Mouse (Mus musculus) gastrocnemius, postnatal 10 days (tissue): ENCODE measurements at regions not wholly inside any gene's neighbourhood (a gene's known extent, or its start where the extent isn't known, plus 50 kb on each side); places are given as distances from the start of the nearest gene placed in this dataset.

Experiments used
- DNase-seq: peaks from one replicate; pipeline ENCODE4 v3.0.0; 2021; ENCODE audit warnings: mixed read lengths

GRCm38 (mm10) chr12:9430656-9431055 lies 139.3 kb upstream of the Osr1 start:
- no peak for DNase-seq

- no peak for DNase-seq
Measured at GRCm38 (mm10) chr12:9438575-9439161, 131.2 kb upstream of the Osr1 start.

GRCm38 (mm10) chr12:9450620-9451019 lies 119.3 kb upstream of the Osr1 start:
- DNase-seq = peak; percentile 10

- no peak for DNase-seq
Measured at GRCm38 (mm10) chr12:9460193-9460592, 109.7 kb upstream of the Osr1 start.

GRCm38 (mm10) chr12:9469655-9470470 lies 100.1 kb upstream of the Osr1 start:
- DNase-seq = no peak

GRCm38 (mm10) chr12:9475836-9476235 lies 94.1 kb upstream of the Osr1 start:
- DNase-seq = no peak

- no peak for DNase-seq
Measured at GRCm38 (mm10) chr12:9478201-9478600, 91.7 kb upstream of the Osr1 start.

- no peak for DNase-seq
Measured at GRCm38 (mm10) chr12:9487674-9488413, 82.1 kb upstream of the Osr1 start.

GRCm38 (mm10) chr12:9513926-9514325 lies 56.0 kb upstream of the Osr1 start:
- no peak for DNase-seq

- DNase-seq = no peak
Measured at GRCm38 (mm10) chr12:9518782-9519181, 51.1 kb upstream of the Osr1 start.

- peak; percentile 8 for DNase-seq
Measured at GRCm38 (mm10) chr12:9519346-9519745, 50.6 kb upstream of the Osr1 start.
